Mouse (Mus musculus): ENCODE measurements around the gene C87436. TPM values are rescaled to one million over a fixed set of nuclear protein-coding genes. Genes with fewer than 3 reads are reported as not detected.

The C87436 gene
- total RNA-seq, 2 experiments from 2014 or later = 21.5 to 22.0 TPM

DNA sequence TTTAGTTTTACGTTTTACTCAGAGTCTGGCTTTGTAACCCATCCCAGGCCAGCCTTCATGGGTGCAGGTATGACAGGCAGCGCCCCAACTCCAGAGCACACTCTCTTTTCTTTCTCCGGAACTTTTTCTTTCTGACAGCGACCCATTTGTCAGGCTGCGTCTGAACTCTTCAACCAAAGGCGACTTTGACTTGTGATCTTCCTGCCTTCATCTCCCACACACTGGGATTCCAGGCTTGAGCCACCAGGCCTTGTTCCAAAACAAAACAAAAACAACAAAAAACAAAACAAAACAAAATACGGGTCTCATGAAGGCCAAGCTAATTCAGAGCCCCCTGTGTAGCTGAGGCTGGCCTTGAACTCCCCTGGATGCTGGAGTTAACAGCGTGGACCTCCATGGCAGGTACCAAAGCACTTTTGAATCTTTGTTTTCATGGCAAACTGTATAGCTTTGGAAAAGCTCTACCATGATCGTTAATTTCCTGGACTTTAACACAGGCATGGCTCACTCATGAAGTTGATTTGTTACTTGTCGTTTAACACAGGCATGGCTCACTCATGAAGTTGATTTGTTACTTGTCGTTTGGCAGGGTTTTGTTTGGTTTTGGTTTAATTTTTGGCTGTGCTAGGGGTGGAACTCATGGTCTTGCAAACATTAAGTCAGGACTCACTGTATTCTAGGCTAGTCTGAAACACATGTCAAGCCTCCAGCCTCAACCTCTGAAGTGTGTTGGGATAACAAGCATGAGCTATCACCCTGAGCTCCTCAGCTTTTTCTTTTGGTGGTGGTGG, 60.0 kb downstream of the C87436 start:
- intact Hi-C loops (cut with DNase I) = no loop called here
- DNase-seq (ENCODE audit: low spot score in 2 of 2) = no peak

DNA sequence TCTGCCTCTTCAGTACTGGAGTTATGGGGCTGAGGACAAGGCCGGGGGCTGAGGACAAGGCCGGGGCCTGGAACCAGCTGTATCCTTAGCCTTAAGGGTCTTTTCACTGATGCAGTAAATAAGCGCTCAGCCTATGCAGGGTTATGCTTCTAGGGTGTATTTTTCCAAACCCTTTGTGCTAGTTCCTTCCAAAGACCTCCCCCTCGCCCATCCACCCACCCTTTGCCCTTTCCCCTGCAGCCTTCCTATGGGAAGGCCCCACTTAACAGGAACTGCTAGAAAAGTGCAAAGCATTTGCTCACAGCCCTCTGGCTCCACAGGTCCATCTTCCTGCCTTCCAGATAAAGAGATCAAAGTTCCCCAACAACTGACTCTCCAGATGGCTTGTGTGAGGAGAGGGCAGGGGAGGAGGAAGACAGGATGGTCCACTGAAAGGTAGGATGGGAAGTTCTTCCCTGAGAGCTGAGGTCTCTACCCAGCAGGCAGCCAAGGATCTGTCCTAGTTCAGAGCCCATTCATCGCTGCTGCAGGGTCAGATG, 61.5 kb downstream of the C87436 start:
- no peak for DNase-seq (ENCODE audit: low spot score in 2 of 2)

GRCm38 (mm10) chr6:86503513-86503912, 65.3 kb downstream of the C87436 start:
- DNase-seq (ENCODE audit: low spot score in 2 of 2) = no peak
- intact Hi-C loops (cut with DNase I) = no loop called here

More for the DNA sequence above, 61.5 kb downstream of the C87436 start:
- intact Hi-C loops (cut with DNase I) = no loop called here

GRCm38 (mm10) chr6:86505671-86506070, 67.5 kb downstream of the C87436 start:
- no peak for DNase-seq (ENCODE audit: low spot score in 2 of 2)
- intact Hi-C loops (cut with DNase I) = no loop called here

- intact Hi-C loops (cut with DNase I) = no loop called here
- DNase-seq (ENCODE audit: low spot score in 2 of 2) = no peak
Observed at GRCm38 (mm10) chr6:86506309-86506708, 68.1 kb downstream of the C87436 start.

GRCm38 (mm10) chr6:86507116-86507515, 68.9 kb downstream of the C87436 start:
- intact Hi-C loops (cut with DNase I) = no loop called here
- DNase-seq (ENCODE audit: low spot score in 2 of 2) = no peak

- no peak for DNase-seq (ENCODE audit: low spot score in 2 of 2)
- intact Hi-C loops (cut with DNase I) = no loop called here
Observed at GRCm38 (mm10) chr6:86508736-86509135, 70.6 kb downstream of the C87436 start.

DNA sequence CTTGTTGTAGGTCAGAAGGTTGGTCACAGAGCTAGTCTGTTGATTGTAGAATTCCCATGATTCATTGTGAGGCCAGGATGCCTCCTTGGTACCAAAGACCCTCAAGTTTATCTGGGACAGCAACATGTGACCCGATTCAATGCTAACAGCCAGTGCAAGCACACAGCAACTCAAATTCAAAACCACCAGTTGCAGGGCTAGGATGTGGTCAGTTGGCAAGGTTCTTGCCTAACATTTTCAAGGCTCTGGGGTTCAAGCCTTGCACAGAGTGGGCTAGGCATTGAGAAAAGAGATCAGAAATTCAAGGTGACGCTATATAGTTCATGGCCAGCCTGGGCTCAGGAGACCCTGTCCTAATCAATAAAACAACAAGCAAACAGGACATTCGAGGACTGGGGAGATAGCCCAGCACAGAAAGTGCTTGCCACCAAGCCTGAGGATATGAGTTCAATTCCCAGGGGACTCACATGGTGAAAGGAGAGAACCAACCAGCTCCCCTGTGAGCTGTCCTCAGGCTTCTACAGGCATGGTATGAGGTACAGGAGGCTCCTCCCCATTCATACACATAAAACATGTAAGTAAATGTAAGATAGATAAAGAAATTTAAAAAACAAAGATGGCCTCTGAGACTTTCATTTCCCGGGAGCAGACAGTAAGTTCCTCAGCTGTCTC, 71.2 kb downstream of the C87436 start:
- intact Hi-C loops (cut with DNase I) = no loop called here
- DNase-seq (ENCODE audit: low spot score in 2 of 2) = no peak

DNA sequence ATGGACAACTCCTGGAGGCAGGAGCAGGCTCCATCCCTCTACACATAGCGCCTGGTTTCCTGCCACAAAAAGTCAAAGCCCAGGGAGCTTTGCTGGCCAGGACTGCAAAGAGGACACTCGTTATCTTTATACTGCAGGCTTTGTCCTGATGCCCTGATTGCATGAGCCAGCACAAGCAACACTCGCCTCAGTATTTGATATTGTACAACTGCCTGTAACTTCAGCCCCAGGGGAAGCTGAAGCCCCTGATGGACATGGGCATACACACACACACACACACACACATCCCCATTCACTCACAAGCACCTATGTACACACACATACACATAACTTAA, 71.7 kb downstream of the C87436 start:
- intact Hi-C loops (cut with DNase I) = no loop called here
- no peak for DNase-seq (ENCODE audit: low spot score in 2 of 2)

DNA sequence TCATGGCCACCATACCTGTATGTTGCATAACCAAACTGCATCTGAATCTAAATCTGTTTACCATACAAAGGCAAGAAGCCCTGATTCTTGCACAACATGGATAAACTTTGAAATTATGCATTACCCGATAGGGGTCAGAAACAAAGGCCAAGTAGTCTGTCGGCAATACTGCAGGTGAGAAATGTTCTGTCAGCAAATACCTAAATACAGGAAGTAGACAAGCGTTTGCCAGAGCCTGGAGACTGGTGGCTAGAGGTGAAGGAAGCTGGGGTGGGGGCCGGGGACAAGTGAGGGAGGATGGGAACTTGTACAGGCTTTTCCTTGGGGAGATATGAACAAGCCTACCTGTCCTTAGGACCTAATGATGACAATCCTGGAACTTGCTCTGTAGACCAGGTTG, 72.8 kb downstream of the C87436 start:
- DNase-seq (ENCODE audit: low spot score in 2 of 2) = no peak
- intact Hi-C loops (cut with DNase I) = no loop called here

DNA sequence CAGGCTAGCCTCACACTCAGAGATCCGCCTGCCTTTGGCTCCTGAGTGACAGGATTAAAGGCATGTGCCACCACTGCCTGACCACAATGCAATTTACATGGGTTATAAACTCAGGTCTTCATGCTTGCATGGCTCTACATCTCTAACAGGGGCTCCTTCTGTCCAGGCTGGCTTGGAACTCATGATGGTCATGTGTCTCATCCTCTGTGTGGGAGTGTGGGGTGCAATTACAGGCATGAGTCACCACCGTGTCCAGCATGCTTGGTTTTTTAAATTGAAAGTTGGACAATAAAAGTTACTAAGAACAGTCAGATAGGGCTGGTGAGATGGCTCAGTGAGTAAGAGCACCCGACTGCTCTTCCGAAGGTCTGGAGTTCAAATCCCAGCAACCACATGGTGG, 75.1 kb downstream of the C87436 start:
- intact Hi-C loops (cut with DNase I) = no loop called here
- no peak for DNase-seq (ENCODE audit: low spot score in 2 of 2)

DNA sequence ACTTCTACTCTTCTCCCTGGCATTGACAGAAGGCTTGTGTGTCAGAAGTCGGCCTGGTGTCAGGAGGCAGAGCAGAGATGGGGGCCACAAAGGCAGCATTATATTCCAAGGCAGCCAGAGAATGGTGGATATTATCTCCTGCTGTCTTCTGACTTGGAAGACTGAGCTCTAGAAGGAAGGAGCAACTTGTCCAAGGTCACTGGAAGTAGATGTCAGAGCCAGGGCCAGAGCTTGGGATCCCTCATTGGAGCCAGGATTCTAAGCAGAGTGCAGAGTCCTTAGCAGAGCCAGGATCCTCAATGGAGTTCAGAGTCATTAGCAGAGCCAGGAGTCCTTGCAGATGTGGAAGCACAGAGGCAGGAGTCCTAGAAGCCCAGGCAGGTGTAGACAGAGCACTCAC, 77.8 kb downstream of the C87436 start:
- DNase-seq (ENCODE audit: low spot score in 2 of 2) = no peak
- intact Hi-C loops (cut with DNase I) = no loop called here

- intact Hi-C loops (cut with DNase I) = no loop called here
- no peak for DNase-seq (ENCODE audit: low spot score in 2 of 2)
Observed at GRCm38 (mm10) chr6:86519767-86520345, 81.7 kb downstream of the C87436 start.

DNA sequence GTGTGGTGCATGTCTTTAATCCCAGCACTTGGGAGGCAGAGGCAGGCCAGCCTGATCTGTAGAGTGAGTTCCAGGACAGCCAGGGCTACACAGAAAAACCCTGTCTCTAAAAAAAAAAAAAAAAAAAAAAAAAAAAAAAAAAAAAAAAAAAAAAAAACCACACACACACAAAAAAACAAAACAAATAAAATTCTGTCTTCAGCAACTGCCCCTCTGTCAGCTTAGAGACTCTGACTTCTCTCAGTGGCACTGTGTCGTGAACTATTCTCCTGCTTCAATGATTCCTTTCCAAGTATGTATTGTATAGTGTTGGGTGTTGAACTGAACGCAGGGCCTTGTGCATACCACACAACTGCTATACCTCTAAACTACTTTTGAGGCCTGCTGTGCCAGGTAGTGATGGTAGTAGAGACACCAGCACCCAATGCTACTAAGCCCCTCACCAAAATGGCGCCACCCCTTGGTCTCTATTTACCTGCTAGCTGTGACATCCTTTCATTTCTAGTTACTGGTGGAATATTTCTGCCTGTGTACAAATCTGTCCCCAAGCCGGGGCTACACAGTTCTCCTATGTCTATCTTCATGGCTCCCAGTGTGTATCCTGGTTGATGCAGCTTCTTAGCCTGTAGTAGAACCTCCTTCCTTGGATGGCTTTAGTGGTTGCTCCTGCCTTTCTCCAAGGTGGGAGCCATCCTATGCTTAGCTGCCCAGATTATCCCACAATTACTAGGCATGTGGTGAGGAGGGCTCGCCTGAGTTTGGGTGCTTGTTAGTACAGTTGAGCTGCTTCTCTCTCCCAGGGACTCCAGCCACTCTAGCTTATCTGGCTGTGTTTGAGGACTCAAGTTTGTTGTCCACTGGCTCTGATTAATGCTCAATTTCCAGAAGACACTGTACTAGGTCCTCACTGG, 84.1 kb downstream of the C87436 start:
- DNase-seq (ENCODE audit: low spot score in 2 of 2) = no peak
- intact Hi-C loops (cut with DNase I) = no loop called here

Other genes starting within 250 kb of the C87436 start
- gene Tgfa, start 243.2 kb upstream of the C87436 start, total RNA-seq (2021) = 10 to 100 TPM; 16.4 TPM
- 10 to 100 TPM; 23.3 to 25.2 TPM for gene Fam136a, start 72.7 kb upstream of the C87436 start, total RNA-seq (2021)
- 10 to 100 TPM; 55.8 to 66.0 TPM for gene Snrpg, start 67.1 kb upstream of the C87436 start, total RNA-seq (2021)
- gene Pcyox1, start 41.2 kb upstream of the C87436 start, total RNA-seq (2021) = 100 to 1,000 TPM; 106 to 124 TPM
- gene Tia1, start 34.2 kb upstream of the C87436 start, total RNA-seq (2021) = 100 to 1,000 TPM in 1 of 2 experiments, 10 to 100 TPM in 1; 76.1 to 145 TPM
- not detected for gene Gm44790, start 11.7 kb upstream of the C87436 start, total RNA-seq (2021)
- 100 to 1,000 TPM; 179 to 192 TPM for gene Pcbp1, start 87.9 kb downstream of the C87436 start, total RNA-seq (2021)
- 1 to 10 TPM in 1 of 2 experiments, under 1 TPM in 1; 0.86 to 2.4 TPM for gene Asprv1, start 189.8 kb downstream of the C87436 start, total RNA-seq (2021)
- gene Mxd1, start 230.8 kb downstream of the C87436 start, total RNA-seq (2021) = 10 to 100 TPM; 24.5 to 25.9 TPM
- 10 to 100 TPM; 52.6 to 58.8 TPM for gene Snrnp27, start 246.1 kb downstream of the C87436 start, total RNA-seq (2021)

Data from left cerebral cortex, postnatal 36 days (tissue).